Mouse (Mus musculus) gastrocnemius, postnatal 10 days (tissue): ENCODE measurements at regions not wholly inside any gene's neighbourhood (a gene's known extent, or its start where the extent isn't known, plus 50 kb on each side); places are given as distances from the start of the nearest gene placed in this dataset.
"Not testable (repeated sequence)": the region's sequence is repeated elsewhere in the genome, so short reads cannot be mapped to it uniquely, and the experiment has no call there.

Experiments
- DNase-seq: peaks from one replicate; pipeline ENCODE4 v3.0.0; 2021; ENCODE audit warnings: mixed read lengths

- no peak for DNase-seq
Measured at GRCm38 (mm10) chr2:78277699-78278098, 331.5 kb upstream of the Cwc22 start.

GRCm38 (mm10) chr2:78274122-78274521, 327.9 kb upstream of the Cwc22 start:
- no peak for DNase-seq

- no peak for DNase-seq
Measured at GRCm38 (mm10) chr2:78268705-78269104, 322.5 kb upstream of the Cwc22 start.

- no peak for DNase-seq
Measured at GRCm38 (mm10) chr2:78267527-78268375, 321.6 kb upstream of the Cwc22 start.

GRCm38 (mm10) chr2:78253601-78254097, 307.5 kb upstream of the Cwc22 start:
- DNase-seq, result no peak

- DNase-seq, result no peak
Measured at GRCm38 (mm10) chr2:78246354-78246753, 300.2 kb upstream of the Cwc22 start.

GRCm38 (mm10) chr2:78240299-78240698, 294.1 kb upstream of the Cwc22 start:
- DNase-seq, result no peak

GRCm38 (mm10) chr2:78225383-78226100, 279.4 kb upstream of the Cwc22 start:
- DNase-seq, result not testable (repeated sequence)

- no peak for DNase-seq
Measured at GRCm38 (mm10) chr2:78214469-78214868, 268.3 kb upstream of the Cwc22 start.

GRCm38 (mm10) chr2:78205125-78205524, 258.9 kb upstream of the Cwc22 start:
- DNase-seq, result no peak

- no peak for DNase-seq
Measured at GRCm38 (mm10) chr2:78196006-78196405, 249.8 kb upstream of the Cwc22 start.

GRCm38 (mm10) chr2:78189620-78190019, 243.4 kb upstream of the Cwc22 start:
- peak; percentile 45 for DNase-seq

GRCm38 (mm10) chr2:78184950-78185349, 238.8 kb upstream of the Cwc22 start:
- DNase-seq, result no peak

- no peak for DNase-seq
Measured at GRCm38 (mm10) chr2:78173784-78174183, 227.6 kb upstream of the Cwc22 start.

GRCm38 (mm10) chr2:78172819-78173218, 226.6 kb upstream of the Cwc22 start:
- no peak for DNase-seq

- no peak for DNase-seq
Measured at GRCm38 (mm10) chr2:78170162-78170747, 224.1 kb upstream of the Cwc22 start.

- DNase-seq, result no peak
Measured at GRCm38 (mm10) chr2:78165429-78165828, 219.3 kb upstream of the Cwc22 start.

GRCm38 (mm10) chr2:78159877-78160485, 213.8 kb upstream of the Cwc22 start:
- DNase-seq, result no peak

GRCm38 (mm10) chr2:78110335-78110734, 164.2 kb upstream of the Cwc22 start:
- no peak for DNase-seq

GRCm38 (mm10) chr2:78095536-78095935, 149.4 kb upstream of the Cwc22 start:
- no peak for DNase-seq

- no peak for DNase-seq
Measured at GRCm38 (mm10) chr2:78094921-78095320, 148.7 kb upstream of the Cwc22 start.

GRCm38 (mm10) chr2:78064321-78065037, 118.3 kb upstream of the Cwc22 start:
- DNase-seq, result no peak
